Mouse (Mus musculus) liver, postnatal 0 days (tissue): ENCODE data around the gene 1700012A03Rik.

Source experiments
- CTCF ChIP-seq: sonication (generic); IDR thresholded peaks from 2 replicates; pipeline ENCODE4 v1.5.1; 2016; ENCODE audit warnings: antibody characterized with exemption, low read depth
- EP300 ChIP-seq: IDR thresholded peaks from 2 replicates; pipeline ENCODE4 v1.6.1; 2016; ENCODE audit warnings: antibody characterized with exemption, low read depth, mild to moderate bottlenecking

DNA sequence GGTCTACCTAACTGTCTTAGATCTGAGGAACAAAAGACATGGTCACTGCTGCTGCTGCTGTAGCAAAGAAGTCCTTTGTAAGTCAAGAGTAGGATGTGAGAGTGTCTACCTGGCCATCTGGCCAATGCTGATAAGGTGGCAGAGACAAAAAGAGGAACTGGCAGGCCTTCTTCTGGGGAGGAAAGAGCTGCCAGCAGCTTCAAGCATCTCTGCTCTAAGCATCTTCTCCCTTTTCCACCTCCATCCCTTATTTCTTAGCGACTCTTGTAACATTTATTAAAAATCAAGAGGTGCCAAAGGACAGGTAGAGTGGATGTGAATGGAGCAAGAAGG lies 27.5 kb upstream of the 1700012A03Rik start:
- no peak for TF ChIP-seq CTCF
- TF ChIP-seq EP300: no peak
